Mouse (Mus musculus): Measurements from ENCODE around the gene Casc3.
A peak's percentile ranks its signal among the peaks of the same experiment; 100 is the strongest.

Casc3 gene

DNA sequence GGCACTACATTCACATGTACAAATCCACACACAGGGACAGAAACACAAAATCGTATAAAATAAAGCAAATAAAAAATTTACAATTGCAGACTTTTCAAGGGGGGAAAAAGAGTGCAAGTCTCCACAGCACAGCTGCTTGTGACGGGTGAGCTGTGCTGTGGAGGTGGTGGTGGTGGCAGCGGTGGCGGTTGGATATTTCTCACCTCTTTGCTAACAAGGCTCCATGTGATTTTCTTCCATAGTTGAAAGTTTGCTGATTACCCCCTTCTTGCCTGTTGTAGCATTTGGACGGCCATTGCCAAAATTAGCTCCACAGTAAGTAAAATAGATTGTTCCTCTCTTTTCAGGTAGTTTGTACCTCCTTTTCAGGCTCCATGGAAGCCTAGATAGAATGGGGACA lies at the start of gene Casc3:
Gene Casc3 (plus strand): TSS at position 301 of the 400 bp plus-strand sequence.
- no peak for DNase-seq (ENCODE audit: low read depth, low spot score)

- DNase-seq (ENCODE audit: low read depth, low spot score): peak; percentile 65
Observed at GRCm38 (mm10) chr11:98755726-98756380, 48.9 kb upstream of the Casc3 start.

DNA sequence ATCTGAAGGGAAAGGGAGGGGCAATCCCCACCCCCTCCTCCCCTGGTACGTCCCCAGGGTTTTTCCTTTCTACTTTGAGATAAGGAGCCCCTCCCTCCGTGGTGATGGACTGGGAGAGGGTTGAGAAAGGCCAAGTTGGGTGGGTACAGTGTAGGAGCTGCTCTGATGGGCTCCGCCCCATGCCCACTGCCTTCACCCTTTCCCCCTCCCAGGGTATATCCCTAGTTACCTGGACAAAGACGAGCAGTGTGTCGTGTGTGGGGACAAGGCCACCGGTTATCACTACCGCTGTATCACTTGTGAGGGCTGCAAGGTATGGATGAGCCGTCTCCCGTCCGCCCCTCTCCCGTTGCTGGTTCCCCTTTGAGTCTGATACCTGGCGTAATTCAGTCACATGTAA lies 48.0 kb upstream of the Casc3 start:
- DNase-seq (ENCODE audit: low read depth, low spot score): no peak

DNA sequence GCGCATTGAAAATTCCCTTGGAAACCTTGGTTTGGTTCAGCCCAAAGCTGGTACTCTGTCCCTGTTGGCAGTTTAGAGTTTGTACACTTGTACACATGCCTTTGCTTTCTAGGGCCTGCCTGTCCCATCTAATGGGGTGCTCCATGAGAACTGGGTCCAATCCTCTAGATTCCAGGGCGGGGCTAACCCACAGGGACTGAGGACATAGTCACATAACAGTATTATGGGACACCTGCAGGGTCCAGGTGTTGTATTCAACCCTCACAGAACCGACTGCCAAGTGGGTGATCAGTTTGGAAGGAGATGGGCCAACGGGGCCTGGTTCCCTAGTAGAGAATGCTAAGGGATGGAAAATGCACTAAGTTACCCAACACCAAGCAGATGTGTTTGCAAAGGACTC lies 42.8 kb upstream of the Casc3 start:
- no peak for DNase-seq (ENCODE audit: low read depth, low spot score)

- DNase-seq (ENCODE audit: low read depth, low spot score): peak; percentile 94
Observed at GRCm38 (mm10) chr11:98762756-98763501, 41.8 kb upstream of the Casc3 start.

- DNase-seq (ENCODE audit: low read depth, low spot score): no peak
Observed at GRCm38 (mm10) chr11:98763502-98763861, 41.2 kb upstream of the Casc3 start.

- DNase-seq (ENCODE audit: low read depth, low spot score): no peak
Observed at GRCm38 (mm10) chr11:98764091-98764490, 40.6 kb upstream of the Casc3 start.

GRCm38 (mm10) chr11:98764746-98765145 lies 40.0 kb upstream of the Casc3 start:
- no peak for DNase-seq (ENCODE audit: low read depth, low spot score)

GRCm38 (mm10) chr11:98765421-98766309 lies 39.0 kb upstream of the Casc3 start:
- no peak for DNase-seq (ENCODE audit: low read depth, low spot score)

DNA sequence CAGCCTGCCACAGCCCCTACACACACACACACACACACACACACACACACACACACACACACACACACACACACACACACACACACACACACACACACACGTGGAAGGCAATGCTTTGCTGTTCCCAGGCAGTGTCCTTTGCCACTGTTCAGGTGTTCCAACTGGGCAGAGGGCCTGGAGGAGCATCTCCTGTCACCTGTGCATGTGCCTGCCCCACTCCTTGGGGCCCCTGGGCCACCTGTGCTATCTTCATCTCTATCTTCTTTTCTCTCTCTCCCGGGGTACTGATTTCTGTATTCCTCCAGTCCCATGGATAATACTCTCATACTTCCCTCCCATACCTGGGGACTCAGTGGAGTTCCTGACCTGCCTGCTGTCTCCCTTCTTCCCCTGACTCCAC lies 38.4 kb upstream of the Casc3 start:
- no peak for DNase-seq (ENCODE audit: low read depth, low spot score)

- DNase-seq (ENCODE audit: low read depth, low spot score): peak; percentile 47
Observed at GRCm38 (mm10) chr11:98766816-98767215, 37.9 kb upstream of the Casc3 start.

- peak; percentile 67 for DNase-seq (ENCODE audit: low read depth, low spot score)
Observed at GRCm38 (mm10) chr11:98767276-98767675, 37.4 kb upstream of the Casc3 start.

- peak; percentile 52 for DNase-seq (ENCODE audit: low read depth, low spot score)
Observed at GRCm38 (mm10) chr11:98767713-98768112, 37.0 kb upstream of the Casc3 start.

- DNase-seq (ENCODE audit: low read depth, low spot score): peak; percentile 75
Observed at GRCm38 (mm10) chr11:98768127-98769006, 36.3 kb upstream of the Casc3 start.

DNA sequence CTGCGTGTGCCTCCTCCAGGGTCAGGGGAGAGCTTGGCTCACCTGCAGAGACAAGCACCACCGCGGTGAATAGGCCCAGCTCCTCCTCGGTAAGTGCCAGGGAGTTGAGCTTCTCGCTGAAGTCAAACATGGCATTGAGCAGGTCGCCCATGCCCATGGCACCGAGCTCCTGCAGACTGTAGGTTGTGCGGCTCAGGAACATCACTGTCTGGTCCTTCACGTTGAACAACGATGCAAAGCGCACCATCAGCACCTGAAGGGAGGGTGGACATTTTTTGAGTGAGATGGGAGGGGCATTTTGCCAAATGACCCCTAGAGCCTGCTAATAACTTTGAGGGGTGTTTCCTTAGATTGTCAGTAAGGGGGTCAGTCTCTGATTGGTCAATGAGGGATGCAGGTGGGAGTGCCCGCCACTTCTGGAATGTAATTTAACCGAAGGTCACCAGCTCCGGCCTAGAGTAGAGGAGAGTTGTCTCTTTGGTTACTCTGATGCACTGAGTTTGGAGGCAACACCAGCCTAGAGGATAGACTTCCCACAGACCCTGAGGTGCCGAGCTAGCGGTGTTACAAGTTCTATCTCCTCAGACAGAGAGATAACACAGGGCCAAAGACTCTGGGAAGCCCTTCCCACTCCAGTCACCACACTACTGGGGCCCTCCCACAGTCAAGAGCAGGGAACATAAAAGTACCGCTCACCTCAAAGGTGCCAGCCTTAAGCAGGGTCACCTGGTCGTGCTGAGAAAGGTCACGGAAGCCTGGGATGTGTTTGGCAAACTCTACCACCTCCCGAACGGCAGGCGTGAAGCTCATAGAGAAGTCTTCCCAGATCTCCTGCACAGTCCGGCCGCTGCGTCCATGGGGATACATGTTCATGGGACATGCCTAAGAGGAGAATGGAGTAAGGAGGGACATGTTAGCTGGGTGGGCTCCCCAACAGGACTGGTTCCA lies 35.4 kb upstream of the Casc3 start:
- no peak for DNase-seq (ENCODE audit: low read depth, low spot score)

DNA sequence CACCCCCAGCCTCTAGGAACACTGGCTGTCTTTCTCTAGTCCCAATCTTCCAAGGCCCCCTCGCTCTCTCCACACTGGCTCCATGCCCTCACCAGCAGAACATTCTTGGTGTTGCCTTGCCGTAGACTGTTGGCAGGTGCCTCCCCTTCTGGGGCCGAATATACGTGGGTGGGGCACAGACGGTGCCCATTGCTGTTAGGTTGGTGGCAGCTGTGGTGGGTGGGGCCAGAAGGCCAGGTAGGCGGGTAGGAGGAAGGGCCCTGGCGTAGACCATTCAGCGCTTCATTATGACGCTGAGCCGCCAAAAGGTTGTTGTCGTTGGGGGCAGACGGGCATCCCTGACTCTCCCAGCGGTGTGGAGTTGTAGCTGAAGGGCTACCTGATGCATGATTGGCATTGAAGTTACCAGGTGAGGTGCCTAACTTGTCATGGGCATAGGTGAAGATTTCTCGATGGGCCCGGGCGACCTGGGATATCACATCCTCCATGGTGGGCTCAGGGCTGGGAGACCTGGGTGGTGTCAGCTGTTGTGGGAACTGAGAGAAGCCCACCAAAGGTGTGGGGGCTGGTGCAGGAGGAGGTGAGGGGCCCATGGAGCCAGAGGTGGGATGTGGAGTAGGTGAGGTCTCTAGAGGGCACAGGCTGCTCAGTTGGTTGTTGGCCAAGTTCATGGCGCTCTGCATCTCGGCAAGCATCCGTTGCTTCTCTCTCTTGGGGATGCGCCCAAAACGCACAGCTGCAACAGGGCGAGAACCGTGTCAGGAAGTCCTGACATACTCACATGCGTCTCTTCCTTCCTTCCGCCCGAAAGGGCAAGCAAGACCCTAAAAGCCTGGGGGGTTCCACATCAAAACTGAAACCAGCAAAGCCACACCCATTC lies 34.4 kb upstream of the Casc3 start:
- peak; percentile 86 for DNase-seq (ENCODE audit: low read depth, low spot score)

GRCm38 (mm10) chr11:98771131-98771530 lies 33.6 kb upstream of the Casc3 start:
- DNase-seq (ENCODE audit: low read depth, low spot score): no peak

DNA sequence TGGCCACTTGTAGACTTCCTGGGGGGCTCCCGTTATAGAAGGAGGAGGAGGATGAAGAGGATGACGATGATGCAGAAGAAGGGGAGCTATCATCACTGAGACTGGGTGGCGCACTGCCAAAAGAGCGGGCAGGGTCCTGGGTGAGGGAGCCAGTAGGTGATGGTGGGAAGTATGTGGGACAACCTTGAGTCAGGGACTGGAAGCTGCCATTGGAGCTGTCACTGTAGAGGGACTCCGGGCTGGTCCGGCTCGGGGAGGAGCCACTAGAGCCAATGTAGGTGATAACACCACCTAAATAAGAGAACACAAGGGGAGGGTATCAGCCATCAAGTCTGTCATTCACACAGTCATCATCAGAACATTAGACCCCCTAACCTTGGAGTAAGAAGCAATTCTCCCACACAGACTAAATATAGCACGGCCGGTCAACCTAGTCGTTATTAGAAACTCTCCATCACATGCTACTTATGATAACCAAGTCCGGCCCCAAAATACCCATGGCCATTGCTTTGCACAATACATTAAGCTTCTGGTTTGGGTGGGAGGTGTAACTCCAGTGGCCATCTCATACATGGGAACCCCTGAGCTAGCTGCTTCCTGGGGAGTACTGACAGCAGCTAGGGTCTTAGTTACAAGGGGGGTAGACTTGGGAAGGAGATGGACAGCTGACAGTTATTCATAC lies 32.7 kb upstream of the Casc3 start:
- DNase-seq (ENCODE audit: low read depth, low spot score): no peak

All from brain, adult 2 months (tissue).